Mouse (Mus musculus): Measurements from ENCODE around the gene Acvr1b. TPM values are rescaled to one million over a fixed set of nuclear protein-coding genes. Genes with fewer than 3 reads are reported as not detected.

Gene Acvr1b
- 27.6 and 28.0 TPM in 2 replicates for polyA plus RNA-seq (2014; fragmentation: Nextera tagmentation; extraction: Ambion mirVana)

- H3K9me3 ChIP-seq (ENCODE audit: control insufficient read depth, low read length), result no peaks in the 10 kb centered on the region
- H3K9ac ChIP-seq (replicated peaks; ENCODE audit: low read depth, low read length), result peak within 1 kb of the TSS; percentile 96
- ATAC-seq (ENCODE audit: low read depth), result peak; percentile 87
- H3K4me2 ChIP-seq (ENCODE audit: low read depth, low read length), result peak within 1 kb of the TSS; percentile 83
- no peaks in the 10 kb centered on the region for H3K27me3 ChIP-seq (ENCODE audit: control insufficient read depth, insufficient read depth, low read length)
- WGBS, result 1% methylated on average over 29 of the region's 87 CpGs
- H3K4me3 ChIP-seq (ENCODE audit: low read depth, low read length), result peak within 1 kb of the TSS; percentile 55
- H3K27ac ChIP-seq (ENCODE audit: low read depth, low read length), result peak within 1 kb of the TSS; percentile 82
- H3K4me1 ChIP-seq (ENCODE audit: control insufficient read depth, insufficient read depth, low read length), result peaks cover 23% of the 10 kb centered on the region
- H3K36me3 ChIP-seq (ENCODE audit: control insufficient read depth, insufficient read depth, low read length), result no peaks in the 10 kb centered on the region
Observed at GRCm38 (mm10) chr15:101173421-101174211, at the start of gene Acvr1b. TSS of gene Acvr1b (plus strand) at chr15:101174067.

- H3K27me3 ChIP-seq (ENCODE audit: control insufficient read depth, insufficient read depth, low read length), result peaks cover 20% of the 10 kb centered on the region
- H3K27ac ChIP-seq (ENCODE audit: low read depth, low read length), result no peak overlapping the region
- H3K4me2 ChIP-seq (ENCODE audit: low read depth, low read length), result no peak overlapping the region
- H3K4me3 ChIP-seq (ENCODE audit: low read depth, low read length), result no peak overlapping the region
- no peaks in the 10 kb centered on the region for H3K36me3 ChIP-seq (ENCODE audit: control insufficient read depth, insufficient read depth, low read length)
- no peak overlapping the region for H3K9ac ChIP-seq (replicated peaks; ENCODE audit: low read depth, low read length)
- peaks cover 5% of the 10 kb centered on the region; the same call in 1 of the 2 replicates for H3K4me1 ChIP-seq (ENCODE audit: control insufficient read depth, insufficient read depth, low read length)
- 93% methylated on average over 6 of the region's 6 CpGs for WGBS
- no peaks in the 10 kb centered on the region for H3K9me3 ChIP-seq (ENCODE audit: control insufficient read depth, low read length)
- no peak for ATAC-seq (ENCODE audit: low read depth)
Observed at GRCm38 (mm10) chr15:101125561-101125960, 48.3 kb upstream of the Acvr1b start.

DNA sequence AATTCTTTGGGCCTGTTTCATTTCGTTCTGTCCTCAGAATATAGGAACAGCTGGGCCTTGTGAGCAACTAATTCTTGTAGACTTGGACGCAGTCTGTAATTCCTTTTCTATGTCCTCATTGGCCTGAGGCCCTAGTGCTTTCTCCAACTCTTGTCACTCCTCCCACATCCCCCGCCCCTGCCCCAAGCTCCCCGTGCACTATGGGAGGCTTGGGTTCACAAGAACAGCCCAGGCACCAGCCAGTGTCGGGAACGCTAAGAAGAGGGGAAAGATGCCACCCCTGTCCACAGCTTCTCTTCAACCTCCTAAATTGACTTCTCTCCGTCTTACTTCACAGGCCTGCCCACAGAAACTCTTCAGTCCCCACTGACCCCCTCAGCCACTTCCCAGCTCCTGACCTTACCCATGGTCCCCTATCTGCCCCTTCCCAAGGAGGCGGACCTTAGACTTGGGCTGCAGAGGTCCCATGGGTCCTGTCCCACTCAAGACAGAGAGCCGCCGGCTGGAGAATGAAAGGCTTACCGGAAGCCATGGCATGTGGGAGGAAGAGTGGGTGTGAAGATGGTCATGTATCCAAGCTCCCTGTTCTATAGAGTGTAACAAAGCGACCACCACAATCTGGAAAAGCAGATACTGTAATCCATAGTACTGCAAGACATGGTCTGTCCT is 46.9 kb upstream of the Acvr1b start:
- Histone ChIP-seq H3K4me2 (ENCODE audit: low read depth, low read length) (no peak overlapping the region), H3K9me3 (ENCODE audit: control insufficient read depth, low read length) (no peaks in the 10 kb centered on the region), H3K36me3 (ENCODE audit: control insufficient read depth, insufficient read depth, low read length) (no peaks in the 10 kb centered on the region), H3K4me1 (ENCODE audit: control insufficient read depth, insufficient read depth, low read length) (peaks cover 10% of the 10 kb centered on the region; the same call in 1 of the 2 replicates), H3K4me3 (ENCODE audit: low read depth, low read length) (no peak overlapping the region), H3K27me3 (ENCODE audit: control insufficient read depth, insufficient read depth, low read length) (peaks cover 20% of the 10 kb centered on the region), H3K27ac (ENCODE audit: low read depth, low read length) (no peak overlapping the region), H3K9ac (replicated peaks; ENCODE audit: low read depth, low read length) (no peak overlapping the region)
- 83% methylated on average over 11 of the region's 12 CpGs for WGBS
- no peak for ATAC-seq (ENCODE audit: low read depth)

- 4% methylated on average over 45 of the region's 46 CpGs for WGBS
- no peak for ATAC-seq (ENCODE audit: low read depth)
- peak within 1 kb of the TSS; percentile 44 for H3K4me2 ChIP-seq (ENCODE audit: low read depth, low read length)
- H3K36me3 ChIP-seq (ENCODE audit: control insufficient read depth, insufficient read depth, low read length), result no peaks in the 10 kb centered on the region
- no peaks in the 10 kb centered on the region for H3K9me3 ChIP-seq (ENCODE audit: control insufficient read depth, low read length)
- H3K4me3 ChIP-seq (ENCODE audit: low read depth, low read length), result peak within 1 kb of the TSS; percentile 25
- peaks cover 20% of the 10 kb centered on the region for H3K27me3 ChIP-seq (ENCODE audit: control insufficient read depth, insufficient read depth, low read length)
- 0 out of 2 replicates have a peak within 1 kb of the TSS, but pooled peaks have one; percentile 32 for H3K9ac ChIP-seq (replicated peaks; ENCODE audit: low read depth, low read length)
- H3K27ac ChIP-seq (ENCODE audit: low read depth, low read length), result no peak within 1 kb of the TSS
- H3K4me1 ChIP-seq (ENCODE audit: control insufficient read depth, insufficient read depth, low read length), result peaks cover 10% of the 10 kb centered on the region; the same call in 1 of the 2 replicates
Observed at GRCm38 (mm10) chr15:101128181-101129089, 45.4 kb upstream of the Acvr1b start, which contains the start of gene Acvrl1. TSS of gene Acvrl1 (plus strand) at chr15:101128522.

DNA sequence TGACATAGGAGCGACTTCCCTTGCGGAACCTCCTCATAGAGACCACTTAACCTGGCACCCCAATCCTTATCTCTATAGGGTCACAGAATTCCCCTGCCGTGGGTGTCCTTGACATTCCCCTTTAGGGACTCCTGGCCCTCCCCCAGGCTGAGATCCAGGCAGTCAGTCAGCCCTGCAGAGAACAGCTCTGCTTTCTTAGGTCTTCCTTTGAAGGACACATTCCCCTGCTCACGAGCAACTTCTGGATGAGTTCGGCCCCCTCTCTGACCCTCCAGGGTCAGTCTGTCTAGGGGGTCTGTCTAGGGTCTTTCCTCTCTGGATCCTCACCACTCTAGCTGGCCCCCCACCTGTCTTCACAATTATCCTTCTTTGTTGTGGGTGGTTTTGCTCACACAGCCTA is 44.5 kb upstream of the Acvr1b start:
- H3K4me2 ChIP-seq (ENCODE audit: low read depth, low read length), result no peak overlapping the region; the same call in 1 of the 2 replicates
- peaks cover 14% of the 10 kb centered on the region; the same call in 1 of the 2 replicates for H3K4me1 ChIP-seq (ENCODE audit: control insufficient read depth, insufficient read depth, low read length)
- 32% methylated on average over 5 of the region's 5 CpGs for WGBS
- peaks cover 20% of the 10 kb centered on the region for H3K27me3 ChIP-seq (ENCODE audit: control insufficient read depth, insufficient read depth, low read length)
- no peak overlapping the region for H3K4me3 ChIP-seq (ENCODE audit: low read depth, low read length)
- no peak overlapping the region for H3K27ac ChIP-seq (ENCODE audit: low read depth, low read length)
- no peak overlapping the region for H3K9ac ChIP-seq (replicated peaks; ENCODE audit: low read depth, low read length)
- no peaks in the 10 kb centered on the region for H3K9me3 ChIP-seq (ENCODE audit: control insufficient read depth, low read length)
- ATAC-seq (ENCODE audit: low read depth), result no peak
- no peaks in the 10 kb centered on the region for H3K36me3 ChIP-seq (ENCODE audit: control insufficient read depth, insufficient read depth, low read length)

- WGBS, result 41% methylated on average over 11 of the region's 11 CpGs
- H3K27me3 ChIP-seq (ENCODE audit: control insufficient read depth, insufficient read depth, low read length), result peaks cover 20% of the 10 kb centered on the region
- H3K36me3 ChIP-seq (ENCODE audit: control insufficient read depth, insufficient read depth, low read length), result no peaks in the 10 kb centered on the region
- H3K9ac ChIP-seq (replicated peaks; ENCODE audit: low read depth, low read length), result no peak overlapping the region
- no peak for ATAC-seq (ENCODE audit: low read depth)
- no peak overlapping the region for H3K4me3 ChIP-seq (ENCODE audit: low read depth, low read length)
- H3K27ac ChIP-seq (ENCODE audit: low read depth, low read length), result no peak overlapping the region
- H3K4me1 ChIP-seq (ENCODE audit: control insufficient read depth, insufficient read depth, low read length), result peaks cover 14% of the 10 kb centered on the region; the same call in 1 of the 2 replicates
- H3K4me2 ChIP-seq (ENCODE audit: low read depth, low read length), result no peak overlapping the region
- no peaks in the 10 kb centered on the region for H3K9me3 ChIP-seq (ENCODE audit: control insufficient read depth, low read length)
Observed at GRCm38 (mm10) chr15:101131498-101131897, 42.4 kb upstream of the Acvr1b start.

- Histone ChIP-seq H3K36me3 (ENCODE audit: control insufficient read depth, insufficient read depth, low read length) (no peaks in the 10 kb centered on the region), H3K9ac (replicated peaks; ENCODE audit: low read depth, low read length) (no peak overlapping the region), H3K27ac (ENCODE audit: low read depth, low read length) (no peak overlapping the region), H3K4me3 (ENCODE audit: low read depth, low read length) (no peak overlapping the region), H3K4me1 (ENCODE audit: control insufficient read depth, insufficient read depth, low read length) (peaks cover 14% of the 10 kb centered on the region; the same call in 1 of the 2 replicates), H3K9me3 (ENCODE audit: control insufficient read depth, low read length) (no peaks in the 10 kb centered on the region), H3K4me2 (ENCODE audit: low read depth, low read length) (no peak overlapping the region), H3K27me3 (ENCODE audit: control insufficient read depth, insufficient read depth, low read length) (peaks cover 20% of the 10 kb centered on the region)
- ATAC-seq (ENCODE audit: low read depth), result no peak
- WGBS, result 38% methylated on average over 6 of the region's 6 CpGs
Observed at GRCm38 (mm10) chr15:101132041-101132440, 41.8 kb upstream of the Acvr1b start.

GRCm38 (mm10) chr15:101132761-101133160 is 41.1 kb upstream of the Acvr1b start:
- H3K27ac ChIP-seq (ENCODE audit: low read depth, low read length), result no peak overlapping the region
- H3K4me3 ChIP-seq (ENCODE audit: low read depth, low read length), result no peak overlapping the region
- H3K9me3 ChIP-seq (ENCODE audit: control insufficient read depth, low read length), result no peaks in the 10 kb centered on the region
- no peak overlapping the region for H3K9ac ChIP-seq (replicated peaks; ENCODE audit: low read depth, low read length)
- no peaks in the 10 kb centered on the region for H3K36me3 ChIP-seq (ENCODE audit: control insufficient read depth, insufficient read depth, low read length)
- H3K4me1 ChIP-seq (ENCODE audit: control insufficient read depth, insufficient read depth, low read length), result peaks cover 14% of the 10 kb centered on the region; the same call in 1 of the 2 replicates
- peaks cover 20% of the 10 kb centered on the region for H3K27me3 ChIP-seq (ENCODE audit: control insufficient read depth, insufficient read depth, low read length)
- H3K4me2 ChIP-seq (ENCODE audit: low read depth, low read length), result no peak overlapping the region
- 85% methylated on average over 6 of the region's 6 CpGs for WGBS
- ATAC-seq (ENCODE audit: low read depth), result no peak
